Mouse (Mus musculus) liver, embryonic 13.5 days (tissue): ENCODE results near the gene Pla1a. TPM values are rescaled to one million over a fixed set of nuclear protein-coding genes. Genes with fewer than 3 reads are reported as not detected.
"Not testable (repeated sequence)": the region's sequence is repeated elsewhere in the genome, so short reads cannot be mapped to it uniquely, and the experiment has no call there.

ENCODE experiments used
- ATAC-seq: fragments of 200-750 bp; cut with Nextera tagmentation; 2 replicates; pipeline ENCODE4 v1.8.0; 2017; ENCODE audit warnings: low read depth, mild to moderate bottlenecking, moderate number of reproducible peaks, moderate library complexity
- DNase-seq: peaks from one replicate; pipeline ENCODE4 v3.0.0; 2022
- H3K27ac ChIP-seq: fragments of 300-500 bp; sonication (generic); 2 replicates; pipeline ENCODE4 v1.5.1; 2015; ENCODE audit warnings: moderate library complexity, mild to moderate bottlenecking, inconsistent platforms
- H3K27me3 ChIP-seq: fragments of 300-500 bp; sonication (generic); 2 replicates; pipeline ENCODE4 v1.6.1; 2015; ENCODE audit warnings: mild to moderate bottlenecking, inconsistent platforms
- H3K36me3 ChIP-seq: fragments of 300-500 bp; sonication (generic); 2 replicates; pipeline ENCODE4 v1.6.1; 2015; ENCODE audit warnings: mild to moderate bottlenecking, inconsistent platforms
- H3K4me1 ChIP-seq: fragments of 300-500 bp; sonication (generic); replicated peaks from 2 replicates; pipeline ENCODE4 v1.6.1; 2015; ENCODE audit warnings: inconsistent platforms
- H3K4me2 ChIP-seq: fragments of 300-500 bp; sonication (generic); 2 replicates; pipeline ENCODE4 v1.6.1; 2015; ENCODE audit warnings: inconsistent platforms, mild to moderate bottlenecking, moderate library complexity
- H3K4me3 ChIP-seq: fragments of 300-500 bp; sonication (generic); replicated peaks from 2 replicates; pipeline ENCODE4 v1.5.1; 2015; ENCODE audit warnings: mild to moderate bottlenecking, inconsistent platforms
- H3K9ac ChIP-seq: fragments of 300-500 bp; sonication (generic); 2 replicates; pipeline ENCODE4 v1.6.1; 2015; ENCODE audit warnings: mild to moderate bottlenecking, inconsistent platforms
- H3K9me3 ChIP-seq: fragments of 300-500 bp; sonication (generic); replicated peaks from 2 replicates; pipeline ENCODE4 v1.6.1; 2016; ENCODE audit warnings: inconsistent platforms
- WGBS: fragments of 180-500 bp; shearing (Covaris S2); methylation state at CpG from one replicate; pipeline ENCODE4 v1.1.7; 2015; ENCODE audit not compliant: insufficient replicate concordance; 5-methylcytosine and 5-hydroxymethylcytosine counted together
- polyA plus RNA-seq: library from polyadenylated mRNA; unstranded; fragments of >200 nt; fragmentation: Nextera tagmentation; extraction: Ambion mirVana; gene quantifications from 2 replicates; pipeline ENCODE4 v1.2.1, GENCODE M21; 2015

Gene Pla1a
- polyA plus RNA-seq: 8.4 and 9.2 TPM in 2 replicates

- peak within 1 kb of the TSS; percentile 41 for H3K4me2 ChIP-seq
- H3K4me3 ChIP-seq: 0 out of 2 replicates have a peak within 1 kb of the TSS, but pooled peaks have one; percentile 12
- WGBS: 56% methylated on average over 11 of the region's 11 CpGs
- no peak within 1 kb of the TSS for H3K9ac ChIP-seq
- no peaks in the 10 kb centered on the region for H3K9me3 ChIP-seq
- no peaks in the 10 kb centered on the region for H3K36me3 ChIP-seq
- ATAC-seq: peak; percentile 10; the same call in 1 of the 2 replicates
- H3K27me3 ChIP-seq: no peaks in the 10 kb centered on the region
- no peak for DNase-seq
- peak within 1 kb of the TSS; percentile 9; the same call in 1 of the 2 replicates for H3K27ac ChIP-seq
- H3K4me1 ChIP-seq: peaks cover 16% of the 10 kb centered on the region; the same call in 1 of the 2 replicates
These were observed at the start of gene Pla1a for GRCm38 (mm10) chr16:38432498-38433425. TSS of gene Pla1a (minus strand) at chr16:38433145.

GRCm38 (mm10) chr16:38481327-38481726 is 48.4 kb upstream of the Pla1a start:
- Histone ChIP-seq H3K36me3 (no peaks in the 10 kb centered on the region), H3K27me3 (peaks cover 25% of the 10 kb centered on the region), H3K9me3 (no peaks in the 10 kb centered on the region), H3K4me2 (peak overlapping the region; percentile 41), H3K9ac (no peak overlapping the region), H3K27ac (no peak overlapping the region; the same call in none of the 2 replicates), H3K4me1 (peaks cover 47% of the 10 kb centered on the region), H3K4me3 (no peak overlapping the region)
- DNase-seq: peak; percentile 50
- ATAC-seq: peak; percentile 70
- 24% methylated on average over 4 of the region's 4 CpGs for WGBS

GRCm38 (mm10) chr16:38478296-38478695 is 45.4 kb upstream of the Pla1a start:
- 79% methylated on average over 3 of the region's 3 CpGs for WGBS
- Histone ChIP-seq H3K4me3 (no peak overlapping the region), H3K9me3 (no peaks in the 10 kb centered on the region), H3K36me3 (no peaks in the 10 kb centered on the region), H3K27me3 (peaks cover 8% of the 10 kb centered on the region), H3K27ac (no peak overlapping the region), H3K4me1 (peaks cover 66% of the 10 kb centered on the region), H3K4me2 (no peak overlapping the region), H3K9ac (no peak overlapping the region)
- DNase-seq: no peak
- ATAC-seq: no peak

GRCm38 (mm10) chr16:38477241-38477608 is 44.3 kb upstream of the Pla1a start:
- Histone ChIP-seq H3K9ac (peak overlapping the region; percentile 70), H3K4me2 (peak overlapping the region; percentile 81), H3K4me3 (peak overlapping the region; percentile 60), H3K4me1 (peaks cover 67% of the 10 kb centered on the region)
- H3K9me3 ChIP-seq, H3K27ac ChIP-seq, H3K27me3 ChIP-seq, ATAC-seq, DNase-seq, H3K36me3 ChIP-seq: not testable (repeated sequence)
- WGBS: 59% methylated on average over 14 of the region's 14 CpGs

- no peaks in the 10 kb centered on the region for H3K27me3 ChIP-seq
- no peak for DNase-seq
- 8% methylated on average over 34 of the region's 34 CpGs for WGBS
- peak overlapping the region; percentile 60 for H3K4me3 ChIP-seq
- H3K9me3 ChIP-seq: no peaks in the 10 kb centered on the region
- H3K4me1 ChIP-seq: peaks cover 67% of the 10 kb centered on the region
- H3K27ac ChIP-seq: peak overlapping the region; percentile 58
- H3K4me2 ChIP-seq: peak overlapping the region; percentile 81
- peak; percentile 48 for ATAC-seq
- peak overlapping the region; percentile 70 for H3K9ac ChIP-seq
- no peaks in the 10 kb centered on the region for H3K36me3 ChIP-seq
These were observed 43.6 kb upstream of the Pla1a start for GRCm38 (mm10) chr16:38476312-38477240.

GRCm38 (mm10) chr16:38475681-38476311 is 42.9 kb upstream of the Pla1a start:
- 31% methylated on average over 4 of the region's 4 CpGs for WGBS
- Histone ChIP-seq H3K27ac (peak overlapping the region; percentile 58), H3K27me3 (no peaks in the 10 kb centered on the region), H3K4me2 (peak overlapping the region; percentile 81), H3K4me3 (peak overlapping the region; percentile 60), H3K9ac (peak overlapping the region; percentile 70), H3K36me3 (no peaks in the 10 kb centered on the region), H3K9me3 (no peaks in the 10 kb centered on the region), H3K4me1 (peaks cover 63% of the 10 kb centered on the region)
- DNase-seq (no peak), ATAC-seq (no peak)

GRCm38 (mm10) chr16:38474677-38475286 is 41.8 kb upstream of the Pla1a start:
- H3K4me1 ChIP-seq: peaks cover 59% of the 10 kb centered on the region
- DNase-seq (no peak), ATAC-seq (no peak)
- H3K27ac ChIP-seq: no peak overlapping the region
- WGBS: 51% methylated on average over 9 of the region's 9 CpGs
- no peak overlapping the region for H3K9ac ChIP-seq
- H3K27me3 ChIP-seq: no peaks in the 10 kb centered on the region
- no peaks in the 10 kb centered on the region for H3K9me3 ChIP-seq
- H3K4me2 ChIP-seq: no peak overlapping the region
- H3K4me3 ChIP-seq: no peak overlapping the region
- no peaks in the 10 kb centered on the region for H3K36me3 ChIP-seq

- H3K27me3 ChIP-seq: no peaks in the 10 kb centered on the region
- H3K27ac ChIP-seq: peak overlapping the region; percentile 44; the same call in 1 of the 2 replicates
- H3K9ac ChIP-seq: no peak overlapping the region
- H3K4me1 ChIP-seq: peaks cover 62% of the 10 kb centered on the region
- H3K4me2 ChIP-seq: no peak overlapping the region
- 28% methylated on average over 5 of the region's 5 CpGs for WGBS
- ATAC-seq (no peak), DNase-seq (no peak)
- H3K4me3 ChIP-seq: no peak overlapping the region
- no peaks in the 10 kb centered on the region for H3K9me3 ChIP-seq
- no peaks in the 10 kb centered on the region for H3K36me3 ChIP-seq
These were observed 40.7 kb upstream of the Pla1a start for GRCm38 (mm10) chr16:38473661-38474060.

GRCm38 (mm10) chr16:38472507-38472873 is 39.5 kb upstream of the Pla1a start:
- Histone ChIP-seq H3K4me3 (no peak overlapping the region), H3K36me3 (no peaks in the 10 kb centered on the region), H3K9me3 (no peaks in the 10 kb centered on the region), H3K9ac (no peak overlapping the region), H3K27ac (no peak overlapping the region), H3K4me2 (no peak overlapping the region), H3K4me1 (peaks cover 74% of the 10 kb centered on the region), H3K27me3 (no peaks in the 10 kb centered on the region)
- no peak for DNase-seq
- 35% methylated on average over 5 of the region's 5 CpGs for WGBS
- ATAC-seq: peak; percentile 61

- ATAC-seq (0 out of 2 replicates have a peak, but pooled peaks have one; percentile 35), DNase-seq (no peak)
- Histone ChIP-seq H3K9me3 (no peaks in the 10 kb centered on the region), H3K36me3 (no peaks in the 10 kb centered on the region), H3K4me2 (no peak overlapping the region), H3K4me1 (peaks cover 76% of the 10 kb centered on the region), H3K4me3 (no peak overlapping the region), H3K9ac (no peak overlapping the region), H3K27me3 (no peaks in the 10 kb centered on the region), H3K27ac (no peak overlapping the region)
- 37% methylated on average over 11 of the region's 11 CpGs for WGBS
These were observed 39.0 kb upstream of the Pla1a start for GRCm38 (mm10) chr16:38471697-38472506.
